Mouse (Mus musculus) hindbrain, embryonic 13.5 days (tissue): Measurements from ENCODE around the gene Gm20532. TPM values are rescaled to one million over a fixed set of nuclear protein-coding genes. Genes with fewer than 3 reads are reported as not detected.
"Not testable (repeated sequence)": the region's sequence is repeated elsewhere in the genome, so short reads cannot be mapped to it uniquely, and the experiment has no call there.

Experiments used
- ATAC-seq: fragments of 200-750 bp; cut with Nextera tagmentation; 2 replicates; pipeline ENCODE4 v1.8.0; 2017; ENCODE audit warnings: moderate TSS enrichment; ENCODE audit not compliant: low FRiP score
- H3K27ac ChIP-seq: fragments of 300-500 bp; sonication (generic); 2 replicates; pipeline ENCODE4 v1.5.1; 2015; ENCODE audit warnings: inconsistent platforms, mild to moderate bottlenecking, moderate library complexity
- H3K27me3 ChIP-seq: fragments of 300-500 bp; sonication (generic); 2 replicates; pipeline ENCODE4 v1.6.1; 2015; ENCODE audit warnings: mild to moderate bottlenecking, inconsistent platforms
- H3K36me3 ChIP-seq: fragments of 300-500 bp; sonication (generic); 2 replicates; pipeline ENCODE4 v1.6.1; 2015; ENCODE audit warnings: mild to moderate bottlenecking, inconsistent platforms
- H3K4me1 ChIP-seq: fragments of 300-500 bp; sonication (generic); replicated peaks from 2 replicates; pipeline ENCODE4 v1.6.1; 2015; ENCODE audit warnings: inconsistent platforms
- H3K4me2 ChIP-seq: fragments of 300-500 bp; sonication (generic); 2 replicates; pipeline ENCODE4 v1.6.1; 2015; ENCODE audit warnings: inconsistent platforms, mild to moderate bottlenecking, moderate library complexity
- H3K4me3 ChIP-seq: fragments of 300-500 bp; sonication (generic); 2 replicates; pipeline ENCODE4 v1.5.1; 2015; ENCODE audit warnings: mild to moderate bottlenecking, inconsistent platforms
- H3K9ac ChIP-seq: fragments of 300-500 bp; sonication (generic); 2 replicates; pipeline ENCODE4 v1.6.1; 2015; ENCODE audit warnings: mild to moderate bottlenecking, inconsistent platforms
- H3K9me3 ChIP-seq: fragments of 300-500 bp; sonication (generic); 2 replicates; pipeline ENCODE4 v1.6.1; 2016; ENCODE audit warnings: inconsistent platforms
- WGBS: fragments of 180-500 bp; shearing (Covaris S2); methylation state at CpG from one replicate; pipeline ENCODE4 v1.1.7; 2015; 5-methylcytosine and 5-hydroxymethylcytosine counted together
- polyA plus RNA-seq: library from polyadenylated mRNA; unstranded; fragments of >200 nt; fragmentation: Nextera tagmentation; extraction: Ambion mirVana; gene quantifications from 2 replicates; pipeline ENCODE4 v1.2.1, GENCODE M21; 2015

Gm20532 gene
- polyA plus RNA-seq, 1 experiment from 2014 or later: not detected

DNA sequence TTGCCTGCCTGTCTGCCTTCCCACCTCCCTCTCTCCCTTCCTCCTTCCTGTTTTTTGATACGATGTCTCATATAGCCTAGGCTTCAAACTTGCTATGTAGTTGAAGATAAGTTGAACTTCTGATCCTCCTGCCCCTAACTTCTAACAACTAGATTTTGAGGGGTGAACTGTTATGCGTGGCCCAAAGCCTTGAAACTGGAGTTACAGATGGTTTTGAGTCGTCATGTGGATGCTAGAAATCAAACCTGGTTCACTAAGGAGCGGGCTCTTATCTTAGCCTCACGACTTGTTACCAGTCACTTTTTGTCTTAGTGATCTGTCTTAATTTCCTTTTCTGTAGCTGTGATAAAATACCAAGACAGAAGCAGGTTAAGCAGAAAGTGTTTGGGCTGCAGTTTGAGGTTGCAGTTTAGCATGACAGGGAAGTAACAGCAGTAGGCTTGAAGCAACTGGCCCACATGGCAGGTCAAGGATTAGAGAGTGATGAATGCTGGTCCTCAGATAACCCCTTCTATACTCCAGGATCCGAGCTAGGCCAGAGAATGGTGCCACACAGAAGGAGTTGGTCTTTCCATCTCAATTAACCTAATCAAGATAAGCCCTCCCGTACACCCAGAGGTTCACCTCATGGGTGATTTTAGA, 54.7 kb downstream of the Gm20532 start:
- no peak overlapping the region for H3K4me3 ChIP-seq
- peaks cover 24% of the 10 kb centered on the region for H3K36me3 ChIP-seq
- H3K27ac ChIP-seq: no peak overlapping the region
- H3K4me1 ChIP-seq: peaks cover 25% of the 10 kb centered on the region
- 82% methylated on average over 7 of the region's 7 CpGs for WGBS
- no peak overlapping the region for H3K4me2 ChIP-seq
- no peaks in the 10 kb centered on the region for H3K9me3 ChIP-seq
- H3K9ac ChIP-seq: peak overlapping the region; percentile 6; the same call in 1 of the 2 replicates
- ATAC-seq: no peak
- H3K27me3 ChIP-seq: no peaks in the 10 kb centered on the region

DNA sequence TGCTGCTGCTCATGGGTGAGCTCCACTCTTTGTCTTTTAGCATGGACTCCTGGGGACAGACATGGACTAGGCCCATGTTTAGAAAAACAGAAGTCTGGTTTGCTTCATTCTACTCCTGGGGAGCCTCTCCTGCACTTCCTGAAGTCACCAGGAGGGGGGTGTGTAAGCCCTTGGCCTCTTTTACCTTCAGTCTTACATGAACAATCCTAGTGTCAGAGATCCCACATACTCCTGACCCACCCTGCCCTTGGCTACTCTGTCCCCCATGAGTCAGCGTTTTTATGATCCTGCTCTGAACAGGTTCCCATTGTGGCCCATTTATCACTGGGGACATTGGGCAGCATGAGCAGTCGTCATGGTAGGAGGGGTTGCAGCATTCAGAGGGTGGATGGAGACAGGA, 57.5 kb downstream of the Gm20532 start:
- Histone ChIP-seq H3K9me3 (no peaks in the 10 kb centered on the region), H3K4me2 (no peak overlapping the region), H3K4me1 (peaks cover 4% of the 10 kb centered on the region), H3K36me3 (no peaks in the 10 kb centered on the region), H3K9ac (no peak overlapping the region), H3K27ac (no peak overlapping the region), H3K27me3 (no peaks in the 10 kb centered on the region), H3K4me3 (no peak overlapping the region)
- no peak for ATAC-seq
- 68% methylated on average over 2 of the region's 2 CpGs for WGBS

DNA sequence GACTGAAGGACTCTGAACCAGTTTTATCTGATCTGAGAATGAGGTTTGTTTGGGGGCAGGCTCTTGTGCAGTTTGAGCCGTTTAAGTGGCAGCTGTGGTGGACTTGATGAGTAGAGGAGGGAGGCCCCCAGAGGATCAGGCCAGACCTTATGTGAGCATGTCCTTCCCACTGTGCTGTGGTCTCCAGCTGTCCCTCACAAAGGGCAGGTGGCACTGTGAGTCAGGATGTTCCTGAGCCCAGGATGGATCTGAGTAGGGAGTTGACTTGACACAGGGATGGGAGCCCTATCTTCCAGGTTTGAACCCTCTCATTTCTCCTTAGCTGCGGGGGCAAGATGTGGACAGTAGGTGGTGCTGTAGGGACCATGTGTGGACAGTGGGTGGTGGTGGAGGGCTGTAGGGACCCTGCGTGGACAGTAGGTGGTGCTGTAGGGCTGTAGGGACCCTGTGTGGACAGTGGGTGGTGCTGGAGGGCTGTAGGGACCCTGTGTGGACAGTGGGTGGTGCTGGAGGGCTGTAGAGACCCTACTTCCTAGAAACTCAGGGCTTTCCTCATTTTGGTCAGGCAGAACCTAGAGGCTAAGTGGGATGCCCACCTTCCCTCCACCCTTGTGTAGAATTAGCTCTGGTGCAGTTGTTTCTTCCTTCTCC, 60.3 kb downstream of the Gm20532 start:
- peak; percentile 97 for ATAC-seq
- Histone ChIP-seq H3K4me2 (no peak overlapping the region), H3K4me3 (no peak overlapping the region), H3K9ac (no peak overlapping the region), H3K27me3 (no peaks in the 10 kb centered on the region), H3K9me3 (no peaks in the 10 kb centered on the region), H3K36me3 (no peaks in the 10 kb centered on the region), H3K27ac (no peak overlapping the region), H3K4me1 (no peaks in the 10 kb centered on the region)
- 21% methylated on average over 3 of the region's 3 CpGs for WGBS

DNA sequence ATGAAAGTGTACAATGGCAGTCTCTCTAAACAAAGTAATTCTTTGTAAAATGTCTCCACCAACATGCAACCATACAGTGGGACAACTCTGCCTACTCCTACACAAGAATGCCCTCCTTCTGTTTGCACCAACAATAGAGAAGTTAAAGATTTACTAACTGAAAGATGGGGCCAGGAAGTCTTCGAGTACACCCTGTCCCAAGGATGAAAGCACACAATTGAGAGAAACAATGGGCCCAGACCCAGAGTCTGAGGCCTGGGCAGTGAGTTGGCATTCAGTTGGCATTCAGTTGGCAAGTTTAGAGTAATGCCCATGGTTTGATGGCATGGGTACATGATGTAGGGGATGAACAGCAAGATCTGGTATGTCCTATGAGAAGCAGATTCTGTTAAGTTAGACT, 68.2 kb downstream of the Gm20532 start:
- Histone ChIP-seq H3K4me1 (no peaks in the 10 kb centered on the region), H3K9me3 (no peaks in the 10 kb centered on the region), H3K36me3 (no peaks in the 10 kb centered on the region), H3K4me3 (no peak overlapping the region), H3K27ac (no peak overlapping the region), H3K27me3 (no peaks in the 10 kb centered on the region), H3K9ac (no peak overlapping the region), H3K4me2 (no peak overlapping the region)
- WGBS: 47% methylated on average over 1 of the region's 1 CpGs
- no peak for ATAC-seq

DNA sequence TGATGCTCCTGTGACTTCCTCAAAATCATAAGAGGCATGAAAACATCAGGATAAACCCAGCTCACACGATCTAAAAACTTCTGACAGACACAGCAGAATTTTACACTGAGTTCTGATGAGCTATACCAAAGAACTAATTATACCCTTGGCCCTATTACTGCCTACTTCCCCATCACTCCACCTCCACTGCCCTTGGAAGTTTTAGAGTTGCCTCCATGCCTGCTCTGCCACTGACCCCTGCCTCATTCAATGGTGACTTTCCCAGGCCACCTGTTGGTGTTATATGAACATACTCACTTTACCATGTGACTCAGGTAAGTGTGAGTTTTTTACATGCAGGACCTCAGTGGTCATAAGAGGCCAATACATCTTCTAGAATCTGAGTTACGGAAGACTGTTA, 71.0 kb downstream of the Gm20532 start:
- Histone ChIP-seq H3K9ac (no peak overlapping the region), H3K9me3 (no peaks in the 10 kb centered on the region), H3K4me3 (no peak overlapping the region), H3K27me3 (no peaks in the 10 kb centered on the region), H3K4me1 (peaks cover 5% of the 10 kb centered on the region; the same call in 1 of the 2 replicates), H3K36me3 (no peaks in the 10 kb centered on the region), H3K4me2 (no peak overlapping the region), H3K27ac (no peak overlapping the region)
- WGBS: 85% methylated on average over 2 of the region's 2 CpGs
- ATAC-seq: no peak

DNA sequence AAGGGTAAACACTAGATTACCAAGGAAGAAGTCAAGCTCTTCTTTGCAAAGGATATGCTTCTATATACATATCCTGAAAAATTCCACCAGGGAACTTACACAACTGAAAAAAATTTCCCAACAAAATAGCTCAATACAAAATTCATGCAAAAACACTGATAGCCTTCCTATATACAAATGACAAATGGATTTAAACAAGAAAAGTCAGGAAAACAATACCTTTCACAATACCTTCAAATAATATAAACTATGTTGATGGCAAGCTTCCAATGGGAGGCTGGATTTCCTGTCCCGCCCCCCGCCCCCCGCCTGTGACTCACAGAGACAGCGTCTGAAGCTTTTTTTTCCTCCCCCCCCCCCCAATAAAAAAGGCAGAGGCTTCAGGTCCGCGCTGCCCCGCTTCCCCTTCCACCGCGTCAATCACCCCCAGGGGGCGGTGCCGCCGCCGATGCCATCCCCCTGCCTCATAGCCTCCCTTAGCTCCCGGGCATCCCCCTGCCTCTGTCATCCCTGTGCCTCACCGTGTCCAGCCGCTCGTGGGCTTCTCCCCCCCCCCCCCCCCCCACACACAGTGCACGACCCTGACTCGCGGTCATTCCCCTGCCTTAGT, 74.8 kb downstream of the Gm20532 start:
- Histone ChIP-seq H3K9me3 (no peaks in the 10 kb centered on the region), H3K4me2 (peak overlapping the region; percentile 61), H3K4me3 (peak overlapping the region; percentile 35), H3K27ac (no peak overlapping the region), H3K27me3 (no peaks in the 10 kb centered on the region), H3K4me1 (peaks cover 5% of the 10 kb centered on the region; the same call in 1 of the 2 replicates), H3K36me3 (no peaks in the 10 kb centered on the region), H3K9ac (peak overlapping the region; percentile 59)
- 4% methylated on average over 16 of the region's 20 CpGs for WGBS
- no peak for ATAC-seq

DNA sequence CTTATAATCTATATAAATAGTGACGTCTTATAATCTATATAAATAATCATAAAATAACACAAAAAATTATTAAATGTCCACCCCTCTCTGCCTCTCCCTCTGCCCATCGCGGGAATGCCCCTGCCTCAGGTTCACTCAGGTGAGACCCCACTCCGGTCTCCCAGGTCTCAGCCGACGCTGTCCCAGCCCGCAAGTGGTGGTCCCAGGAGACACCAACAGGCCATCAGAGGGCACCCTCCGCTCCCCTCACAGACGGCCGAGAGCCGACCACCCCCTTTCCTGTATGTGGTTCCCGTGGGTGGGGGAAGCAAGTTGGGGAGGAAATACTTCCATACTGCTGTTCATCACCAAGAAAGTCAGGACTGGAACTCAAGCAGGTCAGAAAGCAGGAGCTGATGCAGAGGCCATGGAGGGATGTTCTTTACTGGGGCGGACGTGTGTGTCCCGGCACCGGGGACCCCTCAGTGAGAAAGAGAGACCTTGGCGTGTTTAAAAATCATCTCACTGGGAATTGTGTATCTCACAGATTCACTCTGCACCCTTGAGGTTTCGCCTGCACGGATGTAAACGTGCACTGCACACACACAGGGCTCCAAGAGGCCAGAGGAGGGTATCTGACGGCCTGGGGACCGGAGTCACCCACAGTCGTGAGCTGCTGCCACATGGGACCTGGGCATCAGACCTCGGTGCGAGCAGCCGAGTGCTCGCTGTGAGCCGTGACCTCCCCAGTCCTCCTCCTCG, 75.5 kb downstream of the Gm20532 start:
- Histone ChIP-seq H3K36me3 (no peaks in the 10 kb centered on the region), H3K4me3 (peak overlapping the region; percentile 35), H3K9ac (peak overlapping the region; percentile 59), H3K4me1 (peaks cover 5% of the 10 kb centered on the region; the same call in 1 of the 2 replicates), H3K27ac (no peak overlapping the region), H3K9me3 (no peaks in the 10 kb centered on the region), H3K4me2 (peak overlapping the region; percentile 61), H3K27me3 (0 out of 2 replicates have a peak, but pooled peaks cover 1% of the 10 kb centered on the region)
- ATAC-seq: no peak
- WGBS: 41% methylated on average over 29 of the region's 29 CpGs

DNA sequence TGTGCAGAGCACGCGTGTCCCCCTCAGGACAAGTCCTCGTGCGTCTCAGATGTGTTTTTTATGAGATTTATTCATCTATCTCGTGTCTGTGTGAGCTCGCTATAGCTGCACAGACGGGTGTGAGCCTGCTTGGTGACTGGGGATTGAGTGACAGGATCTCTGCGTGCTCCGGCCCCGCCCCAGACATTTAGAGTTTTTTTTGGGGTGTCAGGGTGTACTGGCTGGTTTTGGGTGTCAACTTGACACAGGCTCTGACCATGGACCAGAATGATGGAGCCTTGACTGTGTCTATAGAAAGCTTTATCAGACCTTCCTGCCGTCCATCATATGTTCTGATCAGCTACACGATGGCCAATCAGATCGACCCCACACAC, 76.1 kb downstream of the Gm20532 start:
- WGBS: 80% methylated on average over 13 of the region's 13 CpGs
- Histone ChIP-seq H3K27ac (no peak overlapping the region), H3K9ac (no peak overlapping the region), H3K36me3 (no peaks in the 10 kb centered on the region), H3K4me3 (no peak overlapping the region), H3K27me3 (0 out of 2 replicates have a peak, but pooled peaks cover 3% of the 10 kb centered on the region), H3K4me1 (peaks cover 5% of the 10 kb centered on the region; the same call in 1 of the 2 replicates), H3K9me3 (no peaks in the 10 kb centered on the region), H3K4me2 (0 out of 2 replicates have a peak overlapping the region, but pooled peaks have one; percentile 61)
- ATAC-seq: no peak

DNA sequence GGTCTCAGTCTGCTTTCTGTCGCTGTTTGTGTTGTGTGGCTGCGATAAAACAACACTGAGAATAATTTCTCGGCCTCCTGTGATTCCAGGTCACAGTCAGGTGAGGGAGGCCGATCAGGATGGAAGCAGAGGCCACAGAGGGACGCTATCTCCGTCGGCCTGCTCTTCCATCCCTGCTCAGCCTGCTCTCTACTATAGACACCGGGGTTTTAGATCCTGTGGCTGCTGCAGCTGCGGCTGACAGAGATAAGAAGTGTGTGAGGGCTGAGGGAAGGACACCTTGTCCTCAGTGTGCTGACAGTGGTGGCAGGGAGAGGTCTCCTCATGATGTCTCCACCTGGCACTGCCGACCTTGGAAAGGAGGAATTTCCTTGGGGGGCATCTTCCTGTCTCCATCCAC, 76.7 kb downstream of the Gm20532 start:
- Histone ChIP-seq H3K4me2 (no peak overlapping the region), H3K27ac (no peak overlapping the region), H3K9me3 (no peaks in the 10 kb centered on the region), H3K4me3 (no peak overlapping the region), H3K36me3 (no peaks in the 10 kb centered on the region), H3K27me3 (0 out of 2 replicates have a peak, but pooled peaks cover 5% of the 10 kb centered on the region), H3K4me1 (peaks cover 5% of the 10 kb centered on the region; the same call in 1 of the 2 replicates), H3K9ac (no peak overlapping the region)
- 80% methylated on average over 10 of the region's 10 CpGs for WGBS
- ATAC-seq: no peak

DNA sequence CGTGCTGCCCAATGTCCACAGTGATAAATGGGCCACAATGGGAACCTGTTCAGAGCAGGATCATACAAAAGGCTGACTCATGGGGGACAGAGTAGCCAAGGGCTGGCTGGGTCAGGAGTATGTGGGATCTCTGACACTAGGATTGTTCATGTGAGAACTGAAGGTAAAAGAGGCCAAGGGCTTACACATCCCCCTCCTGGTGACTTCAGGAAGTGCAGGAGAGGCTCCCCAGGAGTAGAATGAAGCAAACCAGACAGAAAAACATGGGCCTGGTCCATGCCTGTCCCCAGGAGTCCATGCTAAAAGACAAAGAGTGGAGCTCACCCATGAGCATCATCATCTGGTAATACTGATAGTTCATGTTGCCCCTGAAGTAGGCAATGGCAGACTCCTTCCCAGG, 77.1 kb downstream of the Gm20532 start:
- not testable (repeated sequence) for H3K27me3 ChIP-seq, H3K4me3 ChIP-seq, H3K4me1 ChIP-seq, H3K36me3 ChIP-seq, H3K9me3 ChIP-seq, H3K4me2 ChIP-seq, H3K27ac ChIP-seq, ATAC-seq, H3K9ac ChIP-seq
- WGBS: 89% methylated on average over 1 of the region's 1 CpGs

DNA sequence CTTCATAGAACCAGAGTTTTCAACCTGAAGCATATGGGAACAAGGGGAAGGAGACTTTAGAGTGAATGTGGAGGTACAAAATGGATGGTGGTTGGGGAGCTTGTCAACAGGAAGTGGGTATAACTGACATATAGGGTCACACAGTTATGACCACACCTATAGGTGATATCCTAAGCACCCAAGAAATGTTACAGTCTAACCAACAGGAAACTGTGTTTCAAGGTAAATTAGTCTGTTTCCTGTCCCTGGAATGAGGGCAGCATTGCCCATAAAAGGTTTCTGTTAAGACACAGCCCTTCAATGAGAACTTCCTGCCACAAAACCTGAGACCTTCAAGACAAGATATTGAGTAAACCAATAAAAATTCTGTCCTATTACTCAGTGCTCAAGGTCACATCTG, 82.3 kb downstream of the Gm20532 start:
- Histone ChIP-seq H3K9me3 (no peaks in the 10 kb centered on the region), H3K4me2 (no peak overlapping the region), H3K9ac (no peak overlapping the region), H3K27ac (no peak overlapping the region), H3K27me3 (peaks cover 8% of the 10 kb centered on the region; the same call in 1 of the 2 replicates), H3K36me3 (no peaks in the 10 kb centered on the region), H3K4me3 (no peak overlapping the region), H3K4me1 (no peaks in the 10 kb centered on the region)
- no peak for ATAC-seq

DNA sequence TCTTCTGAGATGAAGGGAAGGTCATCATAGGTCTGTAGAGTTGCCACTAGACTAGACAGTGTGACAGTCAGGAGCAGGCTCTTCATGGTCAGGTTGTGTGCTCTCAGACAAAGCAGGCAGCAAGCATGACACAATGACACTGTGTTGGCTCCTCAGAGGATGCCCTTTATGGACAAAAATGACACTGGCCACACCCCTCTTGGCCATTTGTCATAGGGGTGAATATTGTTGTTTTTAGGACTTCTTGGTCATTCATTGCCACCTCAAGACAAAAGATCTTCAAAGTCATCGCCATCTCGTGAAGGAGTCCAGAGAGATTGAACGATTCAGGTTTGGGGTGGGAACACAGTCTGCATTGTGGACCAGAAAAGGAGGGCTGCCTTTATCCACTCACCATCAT, 84.7 kb downstream of the Gm20532 start, which contains the start of gene Lcn4:
Gene Lcn4, minus strand, starts transcription at position 101 of the 400 bp plus-strand sequence.
- Histone ChIP-seq H3K9me3 (no peaks in the 10 kb centered on the region), H3K36me3 (no peaks in the 10 kb centered on the region), H3K27me3 (peaks cover 8% of the 10 kb centered on the region; the same call in 1 of the 2 replicates), H3K27ac (no peak within 1 kb of the TSS), H3K4me1 (no peaks in the 10 kb centered on the region), H3K9ac (no peak within 1 kb of the TSS), H3K4me3 (no peak within 1 kb of the TSS), H3K4me2 (no peak within 1 kb of the TSS)
- 90% methylated on average over 3 of the region's 3 CpGs for WGBS
- no peak for ATAC-seq
